Mouse (Mus musculus) left cerebral cortex, postnatal 4 days (tissue): ENCODE data around the gene Cdh6. TPM values are rescaled to one million over a fixed set of nuclear protein-coding genes. Genes with fewer than 3 reads are reported as not detected.

Source experiments
- DNase-seq: peaks from one replicate; pipeline ENCODE4 v3.0.0-alpha.2; 2022
- intact Hi-C: fragments of 180-260 bp; cut with DNase I; formaldehyde crosslinking; loops from one replicate; pipeline ENCODE4 v1.15.1; 2025
- total RNA-seq, 2 experiments: library from RNA; stranded (reverse); gene quantifications; 2 replicates each; pipeline ENCODE4 v1.2.3; 2021

Gene Cdh6
- total RNA-seq, 2 experiments from 2014 or later, result 41.6 to 47.7 TPM

- DNase-seq, result no peak
- intact Hi-C loops, result no loop called here
Measured at GRCm38 (mm10) chr15:13165094-13165885, 8.2 kb downstream of the Cdh6 start.

- no peak for DNase-seq
- intact Hi-C loops, result no loop called here
Measured at GRCm38 (mm10) chr15:13155820-13156219, 17.7 kb downstream of the Cdh6 start.

GRCm38 (mm10) chr15:13155418-13155817 lies 18.1 kb downstream of the Cdh6 start:
- intact Hi-C loops, result no loop called here
- no peak for DNase-seq

GRCm38 (mm10) chr15:13141983-13142382 lies 31.5 kb downstream of the Cdh6 start:
- intact Hi-C loops, result no loop called here
- DNase-seq, result no peak

GRCm38 (mm10) chr15:13139662-13140061 lies 33.8 kb downstream of the Cdh6 start:
- DNase-seq, result no peak
- intact Hi-C loops, result no loop called here

- peak; percentile 18 for DNase-seq
- intact Hi-C loops, result no loop called here
Measured at GRCm38 (mm10) chr15:13137166-13137565, 36.3 kb downstream of the Cdh6 start.

- no peak for DNase-seq
- intact Hi-C loops, result no loop called here
Measured at GRCm38 (mm10) chr15:13134086-13134485, 39.4 kb downstream of the Cdh6 start.

GRCm38 (mm10) chr15:13133370-13133769 lies 40.1 kb downstream of the Cdh6 start:
- intact Hi-C loops, result no loop called here
- no peak for DNase-seq

- intact Hi-C loops, result no loop called here
- no peak for DNase-seq
Measured at GRCm38 (mm10) chr15:13132493-13132892, 41.0 kb downstream of the Cdh6 start.

GRCm38 (mm10) chr15:13130246-13130645 lies 43.2 kb downstream of the Cdh6 start:
- intact Hi-C loops, result no loop called here
- DNase-seq, result no peak

GRCm38 (mm10) chr15:13100341-13100740 lies 73.1 kb downstream of the Cdh6 start:
- intact Hi-C loops, result no loop called here
- no peak for DNase-seq

- peak; percentile 20 for DNase-seq
- intact Hi-C loops, result no loop called here
Measured at GRCm38 (mm10) chr15:13097861-13098260, 75.6 kb downstream of the Cdh6 start.

- intact Hi-C loops, result no loop called here
- DNase-seq, result no peak
Measured at GRCm38 (mm10) chr15:13095406-13095805, 78.1 kb downstream of the Cdh6 start.

GRCm38 (mm10) chr15:13094881-13095256 lies 78.6 kb downstream of the Cdh6 start:
- intact Hi-C loops, result no loop called here
- DNase-seq, result no peak

- intact Hi-C loops, result no loop called here
- DNase-seq, result no peak
Measured at GRCm38 (mm10) chr15:13093954-13094880, 79.3 kb downstream of the Cdh6 start.

GRCm38 (mm10) chr15:13092064-13092463 lies 81.4 kb downstream of the Cdh6 start:
- DNase-seq, result no peak
- intact Hi-C loops, result no loop called here

GRCm38 (mm10) chr15:13088504-13089058 lies 84.9 kb downstream of the Cdh6 start:
- intact Hi-C loops, result loop anchor here (10.0 kb wide), 1 partner anchor 86 kb away; the partner anchor contains the start of gene Cdh6
- DNase-seq, result peak; percentile 61

- intact Hi-C loops, result loop anchor here (10.0 kb wide), 1 partner anchor 90 kb away; the partner anchor contains the start of gene Cdh6
- no peak for DNase-seq
Measured at GRCm38 (mm10) chr15:13084746-13085145, 88.7 kb downstream of the Cdh6 start.

- intact Hi-C loops, result no loop called here
- DNase-seq, result no peak
Measured at GRCm38 (mm10) chr15:13076908-13077669, 96.4 kb downstream of the Cdh6 start.

GRCm38 (mm10) chr15:13074047-13074446 lies 99.4 kb downstream of the Cdh6 start:
- no peak for DNase-seq
- intact Hi-C loops, result no loop called here

- no peak for DNase-seq
- intact Hi-C loops, result no loop called here
Measured at GRCm38 (mm10) chr15:13068213-13068516, 105.3 kb downstream of the Cdh6 start.
